Mouse (Mus musculus): ENCODE results near the gene Mecom. TPM values are rescaled to one million over a fixed set of nuclear protein-coding genes. Genes with fewer than 3 reads are reported as not detected.

Mecom gene
- polyA plus RNA-seq, 1 experiment from 2014 or later = 77.5 TPM

GRCm38 (mm10) chr3:30122618-30123017, 425.2 kb downstream of the Mecom start:
- Histone ChIP-seq H3K36me3 (ENCODE audit: insufficient read depth) (no peaks in the 10 kb centered on the region), H3K27ac (ENCODE audit: low read depth) (no peak overlapping the region), H3K4me3 (ENCODE audit: low read depth, low read length) (no peak overlapping the region), H3K9me3 (ENCODE audit: low read depth, low read length) (no peaks in the 10 kb centered on the region), H3K4me1 (ENCODE audit: insufficient read depth) (no peaks in the 10 kb centered on the region), H3K4me2 (no peak overlapping the region), H3K27me3 (ENCODE audit: insufficient read depth, low read length) (no peaks in the 10 kb centered on the region), H3K9ac (no peak overlapping the region)
- ATAC-seq (ENCODE audit: insufficient read depth) (no peak), DNase-seq (no peak)
- 86% methylated on average over 3 of the region's 3 CpGs for WGBS
- no peak for TF ChIP-seq CTCF (IDR thresholded peaks at IDR 0.05; ENCODE audit: low read depth)

- Histone ChIP-seq H3K9ac (no peak overlapping the region), H3K4me2 (no peak overlapping the region), H3K27me3 (ENCODE audit: insufficient read depth, low read length) (no peaks in the 10 kb centered on the region), H3K36me3 (ENCODE audit: insufficient read depth) (no peaks in the 10 kb centered on the region), H3K4me3 (ENCODE audit: low read depth, low read length) (no peak overlapping the region), H3K4me1 (ENCODE audit: insufficient read depth) (no peaks in the 10 kb centered on the region), H3K27ac (ENCODE audit: low read depth) (no peak overlapping the region), H3K9me3 (ENCODE audit: low read depth, low read length) (no peaks in the 10 kb centered on the region)
- DNase-seq (no peak), ATAC-seq (ENCODE audit: insufficient read depth) (no peak)
- 79% methylated on average over 8 of the region's 8 CpGs for WGBS
- TF ChIP-seq CTCF (IDR thresholded peaks at IDR 0.05; ENCODE audit: low read depth) = no peak
Observed at GRCm38 (mm10) chr3:30120790-30121512, 426.9 kb downstream of the Mecom start.

- Histone ChIP-seq H3K36me3 (ENCODE audit: insufficient read depth) (no peaks in the 10 kb centered on the region), H3K4me3 (ENCODE audit: low read depth, low read length) (no peak overlapping the region), H3K4me1 (ENCODE audit: insufficient read depth) (no peaks in the 10 kb centered on the region), H3K9me3 (ENCODE audit: low read depth, low read length) (no peaks in the 10 kb centered on the region), H3K4me2 (no peak overlapping the region), H3K9ac (no peak overlapping the region), H3K27me3 (ENCODE audit: insufficient read depth, low read length) (no peaks in the 10 kb centered on the region), H3K27ac (ENCODE audit: low read depth) (no peak overlapping the region)
- no peak for TF ChIP-seq CTCF (IDR thresholded peaks at IDR 0.05; ENCODE audit: low read depth)
- WGBS = 49% methylated on average over 7 of the region's 7 CpGs
- peak; percentile 82 for DNase-seq
- ATAC-seq (ENCODE audit: insufficient read depth) = peak; percentile 93
Observed at GRCm38 (mm10) chr3:30118594-30119297, 429.1 kb downstream of the Mecom start.

GRCm38 (mm10) chr3:30113249-30113770, 434.5 kb downstream of the Mecom start:
- no peaks in the 10 kb centered on the region for H3K36me3 ChIP-seq (ENCODE audit: insufficient read depth)
- no peaks in the 10 kb centered on the region for H3K4me1 ChIP-seq (ENCODE audit: insufficient read depth)
- H3K4me2 ChIP-seq = no peak overlapping the region
- H3K27me3 ChIP-seq (ENCODE audit: insufficient read depth, low read length) = no peaks in the 10 kb centered on the region
- DNase-seq = no peak
- no peaks in the 10 kb centered on the region for H3K9me3 ChIP-seq (ENCODE audit: low read depth, low read length)
- no peak overlapping the region for H3K27ac ChIP-seq (ENCODE audit: low read depth)
- TF ChIP-seq CTCF (IDR thresholded peaks at IDR 0.05; ENCODE audit: low read depth) = no peak
- 82% methylated on average over 3 of the region's 3 CpGs for WGBS
- ATAC-seq (ENCODE audit: insufficient read depth) = no peak
- H3K4me3 ChIP-seq (ENCODE audit: low read depth, low read length) = no peak overlapping the region
- no peak overlapping the region for H3K9ac ChIP-seq

- WGBS = 71% methylated on average over 9 of the region's 9 CpGs
- Histone ChIP-seq H3K27me3 (ENCODE audit: insufficient read depth, low read length) (no peaks in the 10 kb centered on the region), H3K9me3 (ENCODE audit: low read depth, low read length) (no peaks in the 10 kb centered on the region), H3K36me3 (ENCODE audit: insufficient read depth) (no peaks in the 10 kb centered on the region), H3K4me2 (no peak overlapping the region), H3K27ac (ENCODE audit: low read depth) (peak overlapping the region; percentile 65), H3K4me1 (ENCODE audit: insufficient read depth) (peaks cover 20% of the 10 kb centered on the region), H3K4me3 (ENCODE audit: low read depth, low read length) (no peak overlapping the region), H3K9ac (no peak overlapping the region)
- TF ChIP-seq CTCF (IDR thresholded peaks at IDR 0.05; ENCODE audit: low read depth) = no peak
- no peak for ATAC-seq (ENCODE audit: insufficient read depth)
- DNase-seq = no peak
Observed at GRCm38 (mm10) chr3:30107945-30108670, 439.7 kb downstream of the Mecom start.

GRCm38 (mm10) chr3:30106481-30106880, 441.3 kb downstream of the Mecom start:
- peak overlapping the region; percentile 13; the same call in 1 of the 2 replicates for H3K4me3 ChIP-seq (ENCODE audit: low read depth, low read length)
- no peak for TF ChIP-seq CTCF (IDR thresholded peaks at IDR 0.05; ENCODE audit: low read depth)
- no peaks in the 10 kb centered on the region for H3K9me3 ChIP-seq (ENCODE audit: low read depth, low read length)
- DNase-seq (peak; percentile 54), ATAC-seq (ENCODE audit: insufficient read depth) (peak; percentile 58)
- no peaks in the 10 kb centered on the region for H3K36me3 ChIP-seq (ENCODE audit: insufficient read depth)
- H3K9ac ChIP-seq = no peak overlapping the region
- WGBS = 18% methylated on average over 18 of the region's 18 CpGs
- peaks cover 20% of the 10 kb centered on the region for H3K4me1 ChIP-seq (ENCODE audit: insufficient read depth)
- peak overlapping the region; percentile 57 for H3K4me2 ChIP-seq
- H3K27ac ChIP-seq (ENCODE audit: low read depth) = peak overlapping the region; percentile 83
- no peaks in the 10 kb centered on the region for H3K27me3 ChIP-seq (ENCODE audit: insufficient read depth, low read length)
